Mouse (Mus musculus): Measurements from ENCODE around the gene Plekha1. TPM values are rescaled to one million over a fixed set of nuclear protein-coding genes. Genes with fewer than 3 reads are reported as not detected.

Gene Plekha1
- polyA plus RNA-seq, 1 experiment = 6.7 TPM

DNA sequence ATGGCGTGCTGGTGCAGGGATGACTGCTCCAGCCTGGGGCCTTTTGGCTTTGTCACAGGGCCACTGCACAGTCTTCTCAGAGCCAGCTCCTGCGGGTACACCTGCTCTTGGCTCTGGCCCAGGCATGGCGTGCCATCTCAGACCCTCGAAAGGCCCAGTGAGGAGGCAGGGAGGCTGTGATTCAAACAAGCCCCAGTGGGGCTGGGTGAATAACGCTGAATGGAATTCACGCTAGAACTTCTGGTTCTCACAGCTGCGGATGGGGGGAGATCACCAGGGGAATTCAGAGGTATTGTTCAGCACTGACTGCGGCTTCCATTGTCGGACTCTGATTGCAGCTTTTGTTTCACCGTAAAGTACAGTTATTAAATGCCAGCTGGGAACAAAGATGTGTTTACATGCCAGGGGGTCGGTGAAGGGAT lies 4.8 kb upstream of the Plekha1 start:
- Histone ChIP-seq H3K27me3 (ENCODE audit: control insufficient read depth, insufficient read depth, low read length) (no peaks in the 10 kb centered on the region; the same call in 1 of the 2 replicates), H3K4me1 (ENCODE audit: control insufficient read depth, insufficient read depth, low read length) (peaks cover 3% of the 10 kb centered on the region), H3K27ac (ENCODE audit: control insufficient read depth, insufficient read depth, low read depth, low read length) (no peak overlapping the region), H3K36me3 (ENCODE audit: control insufficient read depth, insufficient read depth, low read length) (no peaks in the 10 kb centered on the region), H3K4me3 (ENCODE audit: control insufficient read depth, low read depth, low read length) (no peak overlapping the region)
- TF ChIP-seq POLR2A (IDR thresholded peaks at IDR 0.05; ENCODE audit: control insufficient read depth, low read depth, low read length) (no peak), CTCF (IDR thresholded peaks at IDR 0.05; ENCODE audit: control insufficient read depth, insufficient read depth, insufficient replicate concordance, low read depth, low read length) (no peak)

DNA sequence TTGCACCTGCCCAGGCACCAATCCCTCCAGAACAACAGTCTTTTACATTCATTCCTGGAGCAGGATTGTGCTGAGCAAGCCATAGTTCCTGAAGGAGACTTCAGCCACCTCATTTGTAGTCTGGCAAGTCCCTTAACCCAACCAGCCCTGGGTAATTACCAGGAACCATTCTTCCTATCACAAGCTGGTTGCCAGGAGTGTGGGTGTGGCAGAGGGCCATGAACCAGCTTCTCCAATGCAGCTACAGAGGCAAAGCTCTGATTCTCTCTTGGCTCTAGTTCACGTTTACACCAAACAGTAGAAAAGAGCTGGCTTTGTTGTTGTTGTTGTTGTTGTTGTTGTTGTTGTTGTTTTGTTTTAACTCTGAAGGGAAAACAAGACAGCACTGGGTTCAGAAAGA lies 3.1 kb upstream of the Plekha1 start:
- Histone ChIP-seq H3K27me3 (ENCODE audit: control insufficient read depth, insufficient read depth, low read length) (no peaks in the 10 kb centered on the region; the same call in 1 of the 2 replicates), H3K27ac (ENCODE audit: control insufficient read depth, insufficient read depth, low read depth, low read length) (no peak overlapping the region), H3K4me3 (ENCODE audit: control insufficient read depth, low read depth, low read length) (no peak overlapping the region), H3K4me1 (ENCODE audit: control insufficient read depth, insufficient read depth, low read length) (peaks cover 3% of the 10 kb centered on the region), H3K36me3 (ENCODE audit: control insufficient read depth, insufficient read depth, low read length) (no peaks in the 10 kb centered on the region)
- TF ChIP-seq CTCF (IDR thresholded peaks at IDR 0.05; ENCODE audit: control insufficient read depth, insufficient read depth, insufficient replicate concordance, low read depth, low read length) (no peak), POLR2A (IDR thresholded peaks at IDR 0.05; ENCODE audit: control insufficient read depth, low read depth, low read length) (no peak)

DNA sequence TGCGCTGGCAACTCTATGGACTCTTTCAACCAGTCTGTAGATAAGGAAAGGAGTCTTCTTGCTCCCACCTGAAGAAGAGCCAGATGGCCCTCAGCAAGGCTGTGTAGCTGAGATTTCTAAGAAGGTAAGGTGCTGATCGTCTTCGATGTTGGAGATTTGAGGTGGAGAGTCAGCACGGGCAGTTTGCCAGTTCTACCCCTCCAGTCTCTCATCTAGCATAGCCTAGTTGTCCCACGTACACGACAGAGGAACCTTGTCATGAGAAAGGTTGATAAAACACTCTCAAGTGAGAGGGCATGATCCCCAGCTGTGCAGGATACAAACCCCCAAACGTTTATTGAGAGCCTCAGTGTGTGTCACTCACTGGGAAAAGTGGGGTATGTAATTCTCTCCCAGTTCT lies 845 bp upstream of the Plekha1 start:
- Histone ChIP-seq H3K27me3 (ENCODE audit: control insufficient read depth, insufficient read depth, low read length) (no peaks in the 10 kb centered on the region; the same call in 1 of the 2 replicates), H3K4me1 (ENCODE audit: control insufficient read depth, insufficient read depth, low read length) (peaks cover 3% of the 10 kb centered on the region), H3K36me3 (ENCODE audit: control insufficient read depth, insufficient read depth, low read length) (no peaks in the 10 kb centered on the region), H3K27ac (ENCODE audit: control insufficient read depth, insufficient read depth, low read depth, low read length) (no peak overlapping the region), H3K4me3 (ENCODE audit: control insufficient read depth, low read depth, low read length) (no peak overlapping the region)
- TF ChIP-seq POLR2A (IDR thresholded peaks at IDR 0.05; ENCODE audit: control insufficient read depth, low read depth, low read length) (no peak), CTCF (IDR thresholded peaks at IDR 0.05; ENCODE audit: control insufficient read depth, insufficient read depth, insufficient replicate concordance, low read depth, low read length) (no peak)

GRCm38 (mm10) chr7:130866640-130867039 lies 1.1 kb downstream of the Plekha1 start:
- Histone ChIP-seq H3K4me1 (ENCODE audit: control insufficient read depth, insufficient read depth, low read length) (no peaks in the 10 kb centered on the region; the same call in 1 of the 2 replicates), H3K4me3 (ENCODE audit: control insufficient read depth, low read depth, low read length) (peak overlapping the region; percentile 88), H3K36me3 (ENCODE audit: control insufficient read depth, insufficient read depth, low read length) (no peaks in the 10 kb centered on the region), H3K27me3 (ENCODE audit: control insufficient read depth, insufficient read depth, low read length) (no peaks in the 10 kb centered on the region), H3K27ac (ENCODE audit: control insufficient read depth, insufficient read depth, low read depth, low read length) (peak overlapping the region; percentile 60; the same call in 1 of the 2 replicates)
- no peak for TF ChIP-seq POLR2A (IDR thresholded peaks at IDR 0.05; ENCODE audit: control insufficient read depth, low read depth, low read length)
- TF ChIP-seq CTCF (IDR thresholded peaks at IDR 0.05; ENCODE audit: control insufficient read depth, insufficient read depth, insufficient replicate concordance, low read depth, low read length) = no peak

GRCm38 (mm10) chr7:130867256-130867655 lies 1.7 kb downstream of the Plekha1 start:
- H3K36me3 ChIP-seq (ENCODE audit: control insufficient read depth, insufficient read depth, low read length) = no peaks in the 10 kb centered on the region
- H3K27ac ChIP-seq (ENCODE audit: control insufficient read depth, insufficient read depth, low read depth, low read length) = no peak overlapping the region
- no peaks in the 10 kb centered on the region for H3K27me3 ChIP-seq (ENCODE audit: control insufficient read depth, insufficient read depth, low read length)
- no peaks in the 10 kb centered on the region; the same call in 1 of the 2 replicates for H3K4me1 ChIP-seq (ENCODE audit: control insufficient read depth, insufficient read depth, low read length)
- TF ChIP-seq POLR2A (IDR thresholded peaks at IDR 0.05; ENCODE audit: control insufficient read depth, low read depth, low read length) = no peak
- no peak for TF ChIP-seq CTCF (IDR thresholded peaks at IDR 0.05; ENCODE audit: control insufficient read depth, insufficient read depth, insufficient replicate concordance, low read depth, low read length)
- H3K4me3 ChIP-seq (ENCODE audit: control insufficient read depth, low read depth, low read length) = no peak overlapping the region

DNA sequence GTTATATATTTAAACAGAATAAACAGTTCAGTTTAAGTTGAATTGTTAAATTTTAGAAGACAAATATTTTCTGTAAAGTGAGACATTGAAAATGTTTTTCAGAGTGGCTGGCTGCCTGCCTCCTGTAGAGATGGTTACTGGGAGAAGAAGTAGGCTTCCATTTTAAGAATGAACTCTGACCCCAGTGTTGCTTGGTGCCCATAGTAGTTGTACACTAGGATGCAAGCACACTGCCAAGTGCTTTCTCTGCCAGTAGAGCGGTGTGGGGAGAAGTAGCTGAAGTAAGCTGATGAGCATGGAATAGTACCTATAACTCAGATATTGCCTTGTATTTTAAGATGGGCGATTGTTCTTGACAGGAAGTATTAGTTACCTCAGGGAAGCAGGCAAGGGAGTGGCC lies 18.6 kb downstream of the Plekha1 start:
- Histone ChIP-seq H3K27ac (ENCODE audit: control insufficient read depth, insufficient read depth, low read depth, low read length) (no peak overlapping the region), H3K36me3 (ENCODE audit: control insufficient read depth, insufficient read depth, low read length) (no peaks in the 10 kb centered on the region), H3K4me1 (ENCODE audit: control insufficient read depth, insufficient read depth, low read length) (peaks cover 5% of the 10 kb centered on the region; the same call in 1 of the 2 replicates), H3K4me3 (ENCODE audit: control insufficient read depth, low read depth, low read length) (no peak overlapping the region), H3K27me3 (ENCODE audit: control insufficient read depth, insufficient read depth, low read length) (no peaks in the 10 kb centered on the region)
- TF ChIP-seq POLR2A (IDR thresholded peaks at IDR 0.05; ENCODE audit: control insufficient read depth, low read depth, low read length) (no peak), CTCF (IDR thresholded peaks at IDR 0.05; ENCODE audit: control insufficient read depth, insufficient read depth, insufficient replicate concordance, low read depth, low read length) (no peak)

DNA sequence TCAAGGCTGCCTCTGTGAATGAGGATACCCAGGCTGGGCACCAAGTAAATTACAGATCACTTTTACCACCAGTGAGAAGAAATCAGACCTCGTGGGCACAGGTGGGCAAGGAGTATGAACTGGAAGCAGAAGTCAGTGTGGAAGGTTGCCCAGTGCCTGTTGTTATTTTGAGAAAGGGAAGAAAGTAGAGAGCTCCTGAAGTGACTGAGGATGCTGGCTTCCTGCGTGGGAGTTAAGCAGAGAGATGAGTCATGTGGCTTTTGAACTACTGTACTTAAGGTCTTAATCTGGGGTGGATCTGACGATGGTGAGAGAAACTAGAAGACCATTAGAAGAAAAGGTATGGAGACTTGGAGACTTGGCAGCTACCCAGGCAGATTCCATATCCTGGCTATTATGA lies 20.7 kb downstream of the Plekha1 start:
- no peaks in the 10 kb centered on the region for H3K27me3 ChIP-seq (ENCODE audit: control insufficient read depth, insufficient read depth, low read length)
- H3K36me3 ChIP-seq (ENCODE audit: control insufficient read depth, insufficient read depth, low read length) = no peaks in the 10 kb centered on the region
- TF ChIP-seq CTCF (IDR thresholded peaks at IDR 0.05; ENCODE audit: control insufficient read depth, insufficient read depth, insufficient replicate concordance, low read depth, low read length) (no peak), POLR2A (IDR thresholded peaks at IDR 0.05; ENCODE audit: control insufficient read depth, low read depth, low read length) (no peak)
- no peak overlapping the region for H3K27ac ChIP-seq (ENCODE audit: control insufficient read depth, insufficient read depth, low read depth, low read length)
- no peak overlapping the region for H3K4me3 ChIP-seq (ENCODE audit: control insufficient read depth, low read depth, low read length)
- H3K4me1 ChIP-seq (ENCODE audit: control insufficient read depth, insufficient read depth, low read length) = peaks cover 5% of the 10 kb centered on the region; the same call in 1 of the 2 replicates
